Mouse (Mus musculus): ENCODE measurements at regions not wholly inside any gene's neighbourhood (a gene's known extent, or its start where the extent isn't known, plus 50 kb on each side); places are given as distances from the start of the nearest gene placed in this dataset.

- no peak for DNase-seq (ENCODE audit: low read depth)
These were observed 62.2 kb upstream of the Teddm2 start for GRCm38 (mm10) chr1:153962161-153962720.

- no peak for DNase-seq (ENCODE audit: low read depth)
These were observed 63.8 kb upstream of the Teddm2 start for GRCm38 (mm10) chr1:153963744-153964342.

DNA sequence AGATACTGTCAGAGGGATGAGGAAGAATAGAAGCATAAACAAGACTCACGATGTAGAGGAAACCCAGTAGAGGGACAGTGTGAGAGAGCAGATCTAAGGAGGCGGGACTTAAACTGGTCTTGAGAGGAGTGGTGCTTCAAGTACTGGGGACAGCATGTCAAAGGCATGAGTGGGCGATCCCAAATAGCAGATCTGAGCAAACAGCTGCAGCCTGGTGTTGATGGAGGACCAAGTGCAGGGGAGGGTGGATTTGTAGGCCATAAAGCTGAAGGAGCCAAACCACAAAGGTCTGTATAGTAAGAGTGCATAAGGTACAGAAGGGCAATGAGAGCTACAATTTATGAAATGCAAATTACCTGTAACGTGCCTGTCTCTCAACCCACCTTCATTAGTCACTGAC lies 69.4 kb upstream of the Teddm2 start:
- DNase-seq (ENCODE audit: low read depth): no peak

- DNase-seq (ENCODE audit: low read depth): no peak
These were observed 74.3 kb upstream of the Teddm2 start for GRCm38 (mm10) chr1:153974300-153974699.

- no peak for DNase-seq (ENCODE audit: low read depth)
These were observed 78.1 kb upstream of the Teddm2 start for GRCm38 (mm10) chr1:153977963-153978726.

- DNase-seq (ENCODE audit: low read depth): no peak
These were observed 80.9 kb upstream of the Teddm2 start for GRCm38 (mm10) chr1:153980886-153981285.

DNA sequence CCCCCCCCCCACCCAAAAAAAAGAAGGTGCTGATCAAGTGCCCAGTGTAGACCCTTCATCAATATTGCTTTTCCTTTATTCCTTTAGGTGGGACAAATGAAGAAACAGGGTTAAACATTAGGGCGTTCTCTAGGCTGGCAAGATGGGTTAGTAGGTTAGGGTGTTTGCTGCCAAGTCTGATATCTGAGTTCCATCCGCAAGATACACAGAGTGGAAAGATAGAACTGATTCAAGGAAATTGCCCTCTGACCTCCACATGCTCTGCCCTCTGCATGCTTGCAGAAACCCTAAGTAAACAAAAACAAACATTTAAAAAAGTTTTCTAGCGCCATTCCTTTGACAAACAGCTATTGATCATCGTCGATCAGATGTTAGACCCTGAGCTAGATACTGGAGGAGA lies 85.6 kb upstream of the Teddm2 start:
- no peak for DNase-seq (ENCODE audit: low read depth)

DNA sequence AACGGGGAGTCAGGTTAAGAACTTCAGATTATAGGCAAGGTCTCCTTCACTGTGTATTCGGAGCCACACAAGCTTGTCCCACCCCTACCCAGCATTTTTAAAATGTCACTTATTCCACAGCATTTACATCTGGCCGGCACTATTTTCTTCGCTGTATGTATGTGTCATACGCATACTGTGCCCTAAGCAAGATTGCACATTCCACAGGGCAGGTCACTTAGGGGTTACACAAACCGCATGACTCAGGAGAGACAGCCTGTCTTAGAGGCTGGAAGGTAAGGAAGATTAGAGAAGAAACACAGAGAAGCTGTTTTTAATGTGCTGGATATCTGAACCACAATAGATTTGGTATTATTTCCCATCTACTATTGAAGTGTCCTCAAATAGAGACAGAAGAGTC lies 86.6 kb upstream of the Teddm2 start:
- peak; percentile 46 for DNase-seq (ENCODE audit: low read depth)

DNA sequence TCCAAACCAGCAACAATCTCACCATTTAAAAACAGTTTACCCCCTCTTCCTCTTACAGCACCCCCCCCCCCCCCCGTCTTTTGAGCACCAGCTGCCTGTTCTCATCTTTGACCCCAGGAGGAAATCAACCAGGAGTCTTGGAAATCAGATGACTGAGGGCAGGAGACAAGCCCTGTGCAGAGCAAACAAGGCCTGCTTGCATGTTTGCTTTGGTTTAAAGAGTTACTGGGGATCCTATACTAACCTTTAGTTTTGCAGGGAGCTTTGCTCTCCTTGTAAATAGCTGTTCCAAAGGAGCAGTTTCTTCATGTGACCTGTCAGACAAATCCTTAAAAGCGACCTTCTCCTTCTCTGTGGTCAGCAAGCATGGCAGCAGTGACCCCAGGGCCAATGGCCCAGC lies 88.3 kb upstream of the Teddm2 start:
- DNase-seq (ENCODE audit: low read depth): no peak

DNA sequence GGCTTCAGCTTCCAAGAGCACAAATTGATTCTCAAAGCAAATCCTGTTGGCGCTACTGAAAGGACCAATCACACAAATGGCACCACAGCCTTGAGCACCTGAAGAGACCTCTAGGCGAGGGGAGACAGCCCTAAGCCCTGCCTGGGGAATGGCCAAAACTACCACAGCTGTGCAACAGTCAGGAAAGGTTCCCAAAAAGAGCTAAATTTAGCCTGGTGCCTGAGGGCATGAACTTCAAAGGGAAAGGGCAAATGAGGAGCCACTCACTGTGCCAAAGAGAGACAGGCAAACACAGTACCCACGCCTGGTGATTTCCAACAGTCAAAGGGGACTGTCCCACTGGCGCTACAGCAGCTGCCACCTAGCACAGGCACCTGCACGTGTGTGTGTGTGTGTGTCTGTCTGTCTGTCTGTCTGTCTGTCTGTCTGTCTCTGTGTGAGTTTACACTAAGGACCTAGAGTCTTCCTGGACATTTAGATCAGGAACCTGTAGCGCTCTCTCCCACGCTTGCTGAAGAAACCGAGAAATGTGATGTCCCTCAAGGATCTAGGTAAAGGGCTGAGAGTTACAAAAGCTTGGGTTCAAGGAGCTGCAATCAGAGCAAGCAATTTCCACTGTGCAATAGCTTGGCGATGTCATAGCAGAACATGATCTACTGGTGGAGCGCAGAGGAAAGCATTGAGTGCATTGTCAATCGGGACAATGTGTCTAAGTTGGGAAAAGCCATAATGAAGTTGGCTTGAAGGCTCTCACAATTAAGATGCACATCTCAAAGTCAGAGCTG lies 90.8 kb upstream of the Teddm2 start:
- no peak for DNase-seq (ENCODE audit: low read depth)

DNA sequence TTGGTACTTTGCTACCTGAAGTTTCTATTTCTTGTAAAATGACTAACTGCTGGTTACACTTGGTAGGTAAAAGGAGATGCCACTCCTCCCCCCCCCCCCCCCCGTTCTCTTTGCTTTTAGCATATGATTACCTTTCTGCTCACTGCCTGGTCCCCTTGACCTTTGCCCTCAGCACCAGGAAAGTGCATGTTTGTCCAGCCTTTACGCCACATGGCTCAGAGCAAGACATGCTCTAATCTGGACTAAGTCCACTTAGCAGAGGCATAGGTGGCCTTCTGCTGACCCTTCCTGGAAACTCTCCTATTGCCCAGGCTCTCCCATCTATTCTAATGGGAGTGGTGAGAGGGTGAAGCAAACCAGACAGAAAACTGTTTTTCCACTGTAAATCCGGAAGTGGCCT lies 92.4 kb upstream of the Teddm2 start:
- no peak for DNase-seq (ENCODE audit: low read depth)

GRCm38 (mm10) chr1:153994871-153995270 lies 94.8 kb upstream of the Teddm2 start:
- DNase-seq (ENCODE audit: low read depth): no peak

GRCm38 (mm10) chr1:153997201-153998181 lies 97.5 kb upstream of the Teddm2 start:
- DNase-seq (ENCODE audit: low read depth): no peak

DNA sequence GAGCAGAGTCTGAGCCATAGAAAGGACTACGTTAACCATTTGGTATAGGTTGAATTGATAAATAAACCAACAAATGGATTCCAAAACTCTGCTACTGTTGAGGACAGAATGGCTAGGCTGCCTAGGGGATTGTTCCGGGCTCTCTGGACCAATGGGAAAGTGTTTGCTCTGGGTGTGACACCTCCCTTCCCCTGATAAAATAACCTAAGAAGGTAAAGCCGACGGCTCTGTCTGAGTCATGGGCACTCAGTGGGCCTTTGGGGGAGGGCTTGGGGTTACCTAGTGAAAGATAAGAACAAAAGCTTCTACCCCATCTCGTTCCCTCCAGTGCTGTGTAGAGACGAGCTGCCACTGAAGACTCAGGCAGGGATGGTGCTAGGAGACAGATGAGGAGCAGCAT lies 99.7 kb upstream of the Teddm2 start:
- DNase-seq (ENCODE audit: low read depth): no peak

- no peak for DNase-seq (ENCODE audit: low read depth)
These were observed 103.6 kb upstream of the Teddm2 start for GRCm38 (mm10) chr1:154003669-154004068.

DNA sequence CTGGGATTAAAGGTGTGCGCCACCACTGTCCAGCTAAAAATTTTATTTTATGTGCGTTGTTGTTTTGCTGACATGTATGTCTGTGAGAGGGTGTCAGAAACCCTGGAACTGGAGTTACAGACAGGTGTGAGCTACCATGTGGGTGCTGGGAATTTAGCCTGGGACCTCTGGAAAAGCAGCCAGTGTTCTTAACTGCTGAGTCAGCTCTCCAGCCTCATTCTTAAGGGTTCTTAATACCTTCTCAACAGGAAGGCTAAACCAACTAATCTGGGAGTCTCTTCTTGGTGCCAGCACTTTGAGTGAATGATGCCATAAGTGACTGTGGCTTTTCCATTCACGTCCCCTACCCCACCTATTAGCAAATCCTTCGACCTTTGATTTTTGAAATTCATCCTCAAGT lies 104.6 kb upstream of the Teddm2 start:
- no peak for DNase-seq (ENCODE audit: low read depth)

DNA sequence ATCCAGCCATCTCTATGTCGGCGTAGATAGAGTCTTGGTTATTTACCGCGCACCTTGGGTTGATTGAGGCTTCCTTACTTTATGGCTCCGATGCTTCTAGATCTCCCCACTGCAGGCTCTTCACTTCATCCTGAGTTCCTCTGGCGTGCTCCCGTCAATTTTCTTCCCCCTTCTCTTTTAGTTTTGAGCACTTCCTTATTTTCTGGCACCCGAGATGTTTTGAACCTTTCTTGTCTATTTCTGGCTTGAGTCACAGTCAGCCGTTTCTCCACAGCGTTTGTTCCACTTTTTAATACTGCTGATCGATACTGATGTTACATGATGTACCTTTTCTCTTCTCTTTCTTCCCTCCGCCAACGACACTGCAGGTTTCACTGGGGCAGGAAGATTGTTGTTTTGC lies 106.0 kb upstream of the Teddm2 start:
- DNase-seq (ENCODE audit: low read depth): no peak

DNA sequence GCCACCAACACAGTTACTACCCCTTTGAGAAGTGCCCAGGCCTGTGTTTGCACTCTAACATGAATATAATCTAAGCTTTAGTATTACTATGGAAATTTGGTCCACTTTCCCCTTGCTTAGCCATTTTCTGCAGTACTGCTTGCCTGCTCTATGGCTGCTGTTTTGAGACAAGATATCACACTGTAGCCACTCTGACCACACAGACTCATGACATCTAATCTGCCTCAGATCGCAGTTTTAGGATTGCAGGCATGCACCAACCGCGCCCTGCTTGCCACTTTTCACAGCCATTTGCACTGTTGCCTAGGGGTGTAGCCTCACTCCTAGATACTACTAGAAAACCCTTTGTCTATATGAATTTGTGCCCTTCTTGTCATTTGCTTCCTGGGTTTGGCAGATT lies 107.4 kb upstream of the Teddm2 start:
- no peak for DNase-seq (ENCODE audit: low read depth)

DNA sequence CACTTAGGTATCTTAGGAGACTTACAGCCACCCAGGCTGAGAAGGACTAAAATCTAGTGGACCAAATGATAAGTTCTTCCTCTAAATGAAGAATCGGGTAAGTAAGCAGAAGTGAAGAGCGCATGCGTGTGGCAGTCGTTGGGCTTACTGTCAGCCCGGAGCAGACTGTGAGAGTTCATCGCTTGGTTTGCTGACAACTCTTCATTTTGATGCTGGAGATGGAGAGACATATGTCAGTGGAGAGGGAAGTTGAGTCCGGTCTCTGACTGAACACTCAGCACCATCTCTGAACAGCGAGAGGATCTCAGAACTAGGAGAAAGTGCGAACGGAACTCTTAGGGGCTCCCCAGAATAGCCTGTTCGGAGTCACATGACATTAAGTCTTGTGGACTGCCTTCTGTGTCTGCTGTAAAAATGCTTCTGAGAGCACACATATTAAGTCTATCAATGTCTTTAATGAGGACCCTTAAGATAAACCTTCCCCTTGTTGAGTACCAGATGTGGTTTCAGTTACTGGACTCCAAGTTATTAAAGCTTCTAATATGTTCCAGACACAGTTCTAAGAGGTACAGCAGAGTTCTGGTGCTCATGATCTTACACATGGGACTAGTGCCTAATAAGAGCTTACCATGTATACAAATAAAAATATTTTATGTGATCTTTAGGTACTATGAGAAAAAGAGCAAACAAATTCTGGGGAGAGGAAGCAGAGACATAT lies 108.7 kb upstream of the Teddm2 start:
- no peak for DNase-seq (ENCODE audit: low read depth)

DNA sequence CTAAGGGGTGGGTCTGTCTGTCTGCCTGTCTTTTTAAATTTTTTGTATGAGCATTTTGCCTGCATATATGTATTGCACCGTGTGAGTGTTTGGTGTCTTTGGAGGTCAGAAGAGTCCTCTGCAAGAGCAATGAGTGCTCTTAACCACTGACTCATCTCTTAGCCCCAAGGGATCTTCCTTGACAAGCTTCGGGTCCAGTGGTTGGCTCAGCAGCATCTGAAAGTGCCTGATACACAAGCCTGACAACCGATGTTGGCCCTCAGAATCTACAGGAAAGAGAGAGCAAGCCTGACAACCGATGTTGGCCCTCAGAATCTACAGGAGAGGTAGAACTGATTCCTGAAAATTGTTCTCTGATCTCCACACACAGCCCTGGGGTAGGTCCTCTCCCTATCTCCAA lies 110.7 kb upstream of the Teddm2 start:
- no peak for DNase-seq (ENCODE audit: low read depth)

GRCm38 (mm10) chr1:154016516-154016915 lies 116.5 kb upstream of the Teddm2 start:
- DNase-seq (ENCODE audit: low read depth): no peak

Data from NIH3T3 (cell line).